Mouse (Mus musculus) neutrophil, adult 5-6 weeks (primary cell): ENCODE measurements around the gene Def6. TPM values are rescaled to one million over a fixed set of nuclear protein-coding genes. Genes with fewer than 3 reads are reported as not detected.
"Not testable (repeated sequence)": the region's sequence is repeated elsewhere in the genome, so short reads cannot be mapped to it uniquely, and the experiment has no call there.

Source experiments
- ATAC-seq: fragments of 151-379, 151-347 bp; 2 replicates; pipeline ENCODE4 v1.8.0; 2017; ENCODE audit warnings: mild to moderate bottlenecking, moderate TSS enrichment; ENCODE audit not compliant: insufficient number of reproducible peaks, poor library complexity, low FRiP score, severe bottlenecking; ENCODE audit errors: extremely low read depth
- total RNA-seq: library from RNA; stranded (forward); fragments of 200-1000 nt; gene quantifications from 2 replicates; pipeline ENCODE4 v1.2.3, GENCODE M21; 2017

Def6 gene
- total RNA-seq, 1 experiment from 2014 or later = 110 TPM

- ATAC-seq = peak; percentile 64; the same call in 1 of the 2 replicates
Measured at GRCm38 (mm10) chr17:28204052-28204720, 3.4 kb upstream of the Def6 start.

GRCm38 (mm10) chr17:28205443-28205842 lies 2.1 kb upstream of the Def6 start:
- ATAC-seq = no peak

- no peak for ATAC-seq
Measured at GRCm38 (mm10) chr17:28207092-28207491, 486 bp upstream of the Def6 start.

DNA sequence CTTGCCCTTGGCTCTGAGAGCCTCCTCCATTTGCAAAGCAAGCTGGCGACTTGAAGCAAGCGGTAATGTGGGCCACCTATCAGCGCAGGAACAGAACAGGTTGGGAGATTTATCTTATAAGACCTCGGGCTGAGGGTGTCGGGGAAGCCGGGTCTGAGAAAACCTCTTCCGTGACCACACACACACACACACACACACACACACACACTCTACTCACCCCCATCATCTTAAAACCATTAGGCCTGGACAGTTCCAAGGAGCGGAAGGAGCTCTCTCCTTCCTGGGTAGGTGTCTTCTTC lies 685 bp downstream of the Def6 start:
- no peak for ATAC-seq

- peak; percentile 20; the same call in 1 of the 2 replicates for ATAC-seq
Measured at GRCm38 (mm10) chr17:28209457-28210110, 2.0 kb downstream of the Def6 start.

DNA sequence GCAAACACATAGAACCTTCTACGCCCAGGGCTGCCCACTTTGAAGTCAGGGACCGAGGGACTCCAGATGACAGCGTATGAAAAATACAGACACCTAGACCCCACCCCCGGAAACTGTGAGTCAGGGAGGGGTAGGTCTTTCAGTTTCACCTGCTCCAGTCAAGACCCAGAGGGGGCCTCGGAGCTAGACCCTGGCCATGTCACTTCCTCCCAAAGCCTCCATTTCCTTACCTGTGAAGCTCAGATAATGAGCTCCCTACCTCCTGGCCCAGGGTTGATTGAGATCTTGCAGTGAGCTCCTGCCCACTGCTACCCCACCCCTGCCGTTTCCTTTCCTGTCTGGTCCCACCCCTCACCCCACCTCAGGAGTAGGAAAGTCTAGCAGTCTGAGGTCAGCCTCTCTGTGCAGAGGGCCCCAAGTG lies 4.4 kb downstream of the Def6 start:
- ATAC-seq = peak; percentile 57

DNA sequence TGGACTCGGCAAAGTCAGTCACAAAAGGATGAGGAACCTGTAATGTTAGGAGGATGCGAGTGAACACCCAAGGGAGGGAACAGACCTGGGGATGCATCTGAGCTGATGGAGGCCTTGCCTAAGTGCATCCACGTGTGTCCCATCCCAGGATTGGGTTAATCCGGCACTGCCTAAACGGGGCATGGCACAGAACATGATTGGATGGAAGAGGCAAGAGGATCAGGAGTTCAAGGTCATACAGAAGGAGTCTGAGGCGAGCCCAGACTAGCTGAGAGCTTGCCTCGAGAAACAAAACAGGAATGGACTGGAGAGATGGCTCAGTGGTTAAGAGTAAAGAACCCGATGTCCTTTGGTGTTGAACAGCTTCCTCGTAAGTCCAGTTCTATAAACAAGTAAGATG lies 4.8 kb downstream of the Def6 start:
- ATAC-seq = no peak

DNA sequence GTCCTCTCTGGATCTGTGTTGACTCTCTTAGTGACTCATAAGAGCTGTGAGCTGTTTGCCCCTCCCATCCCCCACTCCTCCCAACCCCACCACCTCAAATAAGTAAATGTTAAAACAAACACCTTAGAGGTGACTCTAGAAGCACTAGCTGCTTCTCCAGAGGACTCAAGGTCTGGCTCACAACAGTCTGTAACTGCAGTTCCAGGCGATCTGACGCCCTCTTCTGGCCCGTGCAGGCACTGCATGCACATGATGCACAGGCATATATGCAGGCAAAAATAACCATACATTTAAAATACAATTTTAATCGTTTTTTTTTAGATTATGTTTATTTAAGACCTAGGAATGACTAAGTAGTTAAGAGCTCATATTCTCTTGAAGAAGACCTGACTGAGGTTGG lies 5.7 kb downstream of the Def6 start:
- ATAC-seq = no peak

GRCm38 (mm10) chr17:28216791-28217190 lies 9.2 kb downstream of the Def6 start:
- no peak for ATAC-seq

GRCm38 (mm10) chr17:28217721-28218649 lies 10.4 kb downstream of the Def6 start:
- ATAC-seq = peak; percentile 81

GRCm38 (mm10) chr17:28222463-28222862 lies 14.9 kb downstream of the Def6 start:
- ATAC-seq = not testable (repeated sequence)

- peak; percentile 86 for ATAC-seq
Measured at GRCm38 (mm10) chr17:28223561-28224391, 16.2 kb downstream of the Def6 start.

- ATAC-seq = no peak
Measured at GRCm38 (mm10) chr17:28224615-28225014, 17.0 kb downstream of the Def6 start.

DNA sequence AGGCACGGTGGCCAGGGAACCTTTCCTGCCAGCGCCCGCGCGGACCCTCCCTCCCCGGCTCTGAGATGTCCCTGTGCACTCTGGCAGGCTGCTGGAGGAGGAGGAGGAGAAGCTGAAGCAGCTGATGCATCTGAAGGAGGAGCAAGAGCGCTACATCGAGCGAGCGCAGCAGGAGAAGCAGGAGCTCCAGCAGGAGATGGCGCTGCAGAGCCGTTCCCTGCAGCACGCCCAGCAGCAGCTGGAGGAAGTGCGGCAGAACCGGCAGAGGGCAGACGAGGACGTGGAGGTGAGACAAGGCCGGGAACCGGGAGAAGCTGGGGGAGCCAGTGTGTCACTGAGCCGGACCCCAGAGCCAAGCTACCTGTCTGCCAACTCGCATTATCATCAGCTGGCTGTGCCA lies 18.4 kb downstream of the Def6 start:
- ATAC-seq = peak; percentile 64

DNA sequence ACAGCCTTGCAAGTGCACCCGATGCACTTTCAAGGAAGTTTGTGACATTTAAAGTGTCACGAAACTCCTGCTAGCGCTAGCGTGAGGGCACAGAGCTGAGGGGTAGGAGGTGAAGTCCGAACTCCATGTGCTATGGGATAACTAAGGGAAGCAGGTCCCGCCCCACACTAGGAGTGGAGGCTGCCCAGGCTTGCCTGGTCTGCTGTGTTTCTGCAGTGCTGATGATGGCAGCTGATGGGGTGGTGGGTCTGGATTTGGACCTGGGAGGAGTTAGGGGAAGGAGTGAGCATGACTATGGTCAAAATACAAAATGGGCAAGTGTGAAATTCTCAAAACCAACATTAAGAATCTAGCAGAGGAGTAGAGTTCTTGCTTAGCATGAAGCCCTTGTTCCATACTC lies 22.9 kb downstream of the Def6 start:
- ATAC-seq = no peak

DNA sequence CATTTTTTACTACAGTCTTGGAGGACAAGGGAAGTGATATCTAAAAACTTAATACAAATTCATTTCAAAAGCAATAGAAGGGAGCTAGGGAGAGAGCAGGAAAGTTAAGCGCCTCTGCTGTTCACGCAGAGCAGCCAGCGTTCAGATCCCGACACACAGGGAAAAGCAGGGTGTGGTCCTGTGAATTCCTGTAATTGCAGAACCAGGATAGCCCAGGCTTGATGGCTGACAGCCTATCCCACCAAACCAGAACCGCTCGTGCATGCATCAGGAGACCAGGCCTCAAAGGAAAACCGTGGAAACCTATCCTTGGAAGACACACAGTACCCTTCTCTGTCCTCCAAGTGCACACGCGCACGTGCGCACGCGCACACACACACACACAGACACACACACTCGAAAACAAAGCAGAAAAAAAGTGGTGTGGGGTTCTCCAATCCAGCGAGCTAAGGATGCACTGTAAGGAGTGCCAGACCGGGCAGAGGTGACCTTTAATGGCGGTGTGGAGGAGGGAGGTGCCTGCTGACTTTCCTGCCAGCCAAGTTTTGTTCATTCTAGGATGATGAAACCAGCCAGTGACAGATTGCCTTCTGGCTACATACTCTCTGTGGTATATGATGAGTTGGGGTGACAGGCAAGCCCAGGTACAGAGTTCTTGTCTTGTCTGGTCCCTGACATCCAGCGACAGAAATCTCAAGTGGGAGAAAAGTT lies 23.6 kb downstream of the Def6 start:
- no peak for ATAC-seq

GRCm38 (mm10) chr17:28232475-28233060 lies 25.0 kb downstream of the Def6 start, which contains the start of gene Ppard:
TSS of gene Ppard (plus strand) at chr17:28232700.
- peak; percentile 96 for ATAC-seq
